Mouse (Mus musculus) testis, postnatal 14 days (tissue): Measurements from ENCODE around the gene Atpaf1.

Source experiments
- DNase-seq: peaks from one replicate; pipeline ENCODE4 v3.0.0; 2021; ENCODE audit warnings: low spot score

Atpaf1 gene

GRCm38 (mm10) chr4:115784769-115785510 lies at the start of gene Atpaf1:
Atpaf1 (plus strand) TSS chr4:115784812.
- peak; percentile 85 for DNase-seq

- DNase-seq, result no peak
These were observed 49.7 kb upstream of the Atpaf1 start for GRCm38 (mm10) chr4:115734867-115735266.

DNA sequence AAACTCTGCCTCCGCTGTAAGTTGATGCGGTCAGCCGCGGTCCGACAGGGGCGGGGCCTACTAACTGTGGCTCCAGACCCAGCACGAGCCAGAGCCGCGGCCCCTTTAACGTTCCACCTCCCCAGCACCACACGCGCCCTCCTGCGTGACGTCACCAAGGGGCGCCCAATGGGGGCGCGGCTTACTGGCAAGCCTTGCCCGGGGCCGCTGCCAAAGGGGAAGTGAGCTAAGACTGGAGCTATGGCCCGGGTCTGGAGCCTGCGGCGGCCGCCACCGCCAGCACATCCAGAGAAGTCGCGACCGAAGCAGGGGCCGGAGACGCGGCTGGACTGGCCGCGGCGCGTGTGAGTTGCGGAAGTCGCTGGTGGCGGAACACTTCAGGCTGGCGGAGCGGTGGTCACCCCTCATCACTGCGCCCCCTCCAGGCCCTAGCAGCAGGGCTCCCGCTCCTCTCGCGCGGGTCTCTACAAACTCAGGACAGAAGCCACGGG lies 47.0 kb upstream of the Atpaf1 start, which contains the start of gene Efcab14:
Efcab14 (plus strand) TSS at position 194 of the 491 bp plus-strand sequence.
- peak; percentile 97 for DNase-seq

- no peak for DNase-seq
These were observed 46.1 kb upstream of the Atpaf1 start for GRCm38 (mm10) chr4:115738481-115738985.

- DNase-seq, result no peak
These were observed 42.0 kb upstream of the Atpaf1 start for GRCm38 (mm10) chr4:115742658-115743057.

- DNase-seq, result no peak
These were observed 41.5 kb upstream of the Atpaf1 start for GRCm38 (mm10) chr4:115743096-115743495.

DNA sequence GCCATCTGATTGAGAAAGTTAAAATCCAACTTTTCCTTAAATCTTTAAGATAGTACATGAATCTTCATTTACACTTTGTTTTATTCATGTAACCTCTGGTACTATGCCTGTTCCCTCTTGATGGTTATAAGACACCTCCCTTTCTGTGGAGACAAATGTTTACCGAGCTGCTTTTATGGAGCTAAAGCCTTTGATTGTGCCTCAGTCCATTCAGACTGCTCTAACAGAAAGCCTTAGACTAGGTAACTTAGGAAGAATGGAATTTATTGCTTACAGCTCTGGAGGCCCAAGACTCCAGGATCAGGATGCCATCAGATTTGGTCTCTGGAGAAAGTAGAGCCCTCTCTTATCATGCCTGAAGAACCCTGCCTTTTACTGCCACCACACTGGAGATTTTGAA lies 36.4 kb upstream of the Atpaf1 start:
- DNase-seq, result no peak

GRCm38 (mm10) chr4:115749336-115749735 lies 35.3 kb upstream of the Atpaf1 start:
- no peak for DNase-seq

- no peak for DNase-seq
These were observed 30.5 kb upstream of the Atpaf1 start for GRCm38 (mm10) chr4:115754101-115754500.

GRCm38 (mm10) chr4:115754851-115755250 lies 29.8 kb upstream of the Atpaf1 start:
- DNase-seq, result no peak

GRCm38 (mm10) chr4:115761206-115761605 lies 23.4 kb upstream of the Atpaf1 start:
- no peak for DNase-seq

GRCm38 (mm10) chr4:115764581-115764980 lies 20.0 kb upstream of the Atpaf1 start:
- DNase-seq, result no peak

DNA sequence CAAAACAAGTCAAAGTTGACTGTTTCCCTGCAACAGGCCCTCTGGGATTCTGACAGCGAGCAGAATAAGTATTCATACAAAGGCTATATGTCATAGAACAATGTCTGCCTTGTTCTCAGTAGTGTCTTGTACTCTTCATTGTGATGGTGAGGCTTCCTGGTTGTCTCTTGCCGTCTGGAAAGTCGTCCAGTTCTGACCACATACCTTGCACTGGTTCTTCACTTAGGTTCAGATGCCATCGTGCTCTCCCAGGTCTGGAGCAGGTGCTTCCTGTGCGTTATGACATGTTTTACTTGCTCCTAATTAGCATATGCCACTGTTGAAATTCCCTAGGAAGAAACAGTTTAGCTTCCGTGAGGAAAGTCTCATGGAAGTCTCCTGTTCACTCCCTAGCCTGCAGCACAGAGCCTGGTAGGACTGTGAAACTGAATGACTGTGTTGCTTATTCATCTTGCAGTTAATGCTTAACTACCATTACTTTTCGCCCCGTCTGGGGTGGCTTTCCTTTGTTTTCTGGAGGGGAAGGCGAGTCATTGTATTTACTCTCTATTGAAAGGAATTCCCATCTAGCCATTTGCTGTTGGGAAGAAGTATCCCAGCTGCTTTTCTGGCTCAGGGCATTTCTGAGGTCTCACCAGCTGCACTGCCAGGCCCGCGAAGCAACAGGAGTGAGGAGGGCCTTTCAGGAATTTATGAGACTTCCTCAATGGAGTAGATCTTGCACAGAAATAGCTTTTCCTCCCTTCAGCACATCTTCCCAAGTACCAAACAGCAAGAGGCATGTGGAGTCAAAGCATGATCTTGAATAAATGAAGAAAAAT lies 16.8 kb upstream of the Atpaf1 start:
- DNase-seq, result no peak

- no peak for DNase-seq
These were observed 9.6 kb upstream of the Atpaf1 start for GRCm38 (mm10) chr4:115775056-115775455.

GRCm38 (mm10) chr4:115777627-115778026 lies 7.0 kb upstream of the Atpaf1 start:
- DNase-seq, result no peak

- DNase-seq, result no peak
These were observed 4.3 kb upstream of the Atpaf1 start for GRCm38 (mm10) chr4:115780269-115780668.

DNA sequence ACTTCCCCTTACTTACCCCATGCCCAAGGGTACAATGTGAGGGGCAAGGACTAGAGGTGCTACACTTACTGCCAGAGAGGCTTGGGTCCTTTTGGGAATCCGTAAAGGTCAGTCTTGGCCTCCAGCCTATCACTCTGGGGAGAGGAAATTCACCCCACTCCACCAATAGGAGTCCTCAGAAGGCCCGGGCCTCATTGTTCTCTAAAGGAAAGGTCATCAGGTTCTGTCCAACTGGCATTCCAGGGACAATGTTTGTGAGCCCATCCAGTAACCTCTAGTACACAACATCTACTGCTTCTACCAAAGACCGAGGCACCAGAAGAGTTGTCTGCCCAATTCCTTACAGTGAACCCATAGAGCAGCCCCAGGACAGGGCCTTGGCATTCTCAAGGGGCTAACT lies 3.7 kb upstream of the Atpaf1 start, which contains the start of gene Tex38:
Tex38 (minus strand) TSS at position 101 of the 400 bp plus-strand sequence.
- DNase-seq, result no peak

DNA sequence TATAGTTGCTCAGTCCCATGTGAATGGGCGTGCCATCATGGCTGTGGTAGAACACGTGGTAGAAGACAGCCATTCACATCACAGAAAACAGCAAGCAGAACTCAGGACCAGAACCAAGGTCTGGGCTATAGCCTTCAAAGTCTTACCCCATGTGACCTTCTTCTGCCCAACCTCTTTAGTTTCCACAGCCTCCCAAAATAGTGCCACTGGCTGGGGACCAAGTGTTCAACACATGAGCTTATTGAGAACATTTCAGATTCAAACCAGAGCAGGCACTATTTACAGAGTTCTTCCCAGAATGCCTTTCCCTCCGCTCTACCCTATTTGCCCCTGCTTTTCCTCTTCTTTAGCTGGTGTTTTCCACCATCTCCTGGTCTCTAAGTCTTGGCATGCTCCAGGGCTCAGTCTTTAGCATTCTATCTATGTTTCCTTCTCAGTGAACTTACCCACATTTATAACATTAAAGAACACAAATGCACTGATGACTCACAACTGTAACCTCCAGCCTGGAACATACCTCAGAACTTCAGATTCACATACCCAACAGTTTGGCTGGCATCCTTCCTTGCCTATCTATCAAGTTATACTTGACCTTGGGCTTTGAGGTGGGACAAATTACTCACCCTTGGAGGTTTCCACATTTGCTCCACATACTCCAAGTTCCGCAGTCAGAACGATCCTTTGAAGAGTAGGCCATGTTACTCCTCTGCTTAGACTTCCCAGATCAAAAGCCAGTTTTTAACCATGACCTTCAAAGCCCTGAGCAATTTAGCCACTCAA lies 2.4 kb upstream of the Atpaf1 start:
- no peak for DNase-seq

- DNase-seq, result no peak
These were observed 961 bp downstream of the Atpaf1 start for GRCm38 (mm10) chr4:115785511-115786034.

- DNase-seq, result no peak
These were observed 6.3 kb downstream of the Atpaf1 start for GRCm38 (mm10) chr4:115790864-115791263.

DNA sequence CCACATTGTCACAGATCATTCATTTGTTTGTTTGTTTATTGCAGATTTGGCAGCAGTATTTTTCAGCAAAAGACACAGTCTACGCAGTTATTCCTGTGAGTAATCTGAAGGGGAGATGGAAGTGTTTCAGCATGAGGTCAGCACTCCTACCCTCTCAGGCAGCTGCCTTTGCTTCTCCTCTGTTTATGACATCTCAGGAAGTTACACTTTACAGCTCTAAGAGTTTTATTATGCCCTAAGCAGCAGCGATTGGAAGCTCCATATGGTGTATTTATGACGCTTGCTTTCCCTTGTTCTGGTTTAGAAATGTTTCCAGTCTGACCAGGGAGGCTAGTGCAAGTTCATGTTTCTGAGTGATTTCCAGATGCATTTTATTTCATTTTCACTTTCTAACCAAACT lies 10.7 kb downstream of the Atpaf1 start:
- no peak for DNase-seq

DNA sequence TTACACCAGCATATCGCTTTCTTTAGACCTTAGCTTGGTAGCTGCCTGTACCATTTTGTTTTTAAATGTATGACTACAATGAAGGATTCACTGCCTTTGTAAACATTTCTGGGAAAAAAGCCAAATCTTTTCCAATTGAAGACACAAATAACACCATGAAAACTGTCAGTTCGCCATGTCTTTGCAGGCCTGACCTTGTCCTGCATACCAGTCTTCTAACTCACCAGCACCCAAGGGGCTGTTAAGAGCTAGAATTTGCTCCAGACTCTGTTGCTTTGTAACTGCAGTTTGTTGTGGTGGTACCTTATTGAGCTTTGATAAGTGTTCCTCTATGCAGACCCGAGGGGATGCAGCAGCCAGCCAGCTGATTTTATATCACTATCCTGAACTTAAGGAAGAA lies 15.4 kb downstream of the Atpaf1 start:
- DNase-seq, result no peak
